Mouse (Mus musculus) olfactory bulb, adult 2 months (tissue): Measurements from ENCODE around the gene Nisch.

ENCODE experiments used
- CTCF ChIP-seq: fragments of 200-500 bp; IDR thresholded peaks from 2 replicates; pipeline ENCODE4 v1.5.1; 2012; ENCODE audit warnings: low read depth, mild to moderate bottlenecking, low read length, moderate library complexity; ENCODE audit not compliant: insufficient read depth
- POLR2A ChIP-seq: fragments of 200-500 bp; IDR thresholded peaks from 2 replicates; pipeline ENCODE4 v1.6.1; 2012; ENCODE audit warnings: mild to moderate bottlenecking, low read depth, low read length, moderate library complexity; ENCODE audit not compliant: insufficient read depth

DNA sequence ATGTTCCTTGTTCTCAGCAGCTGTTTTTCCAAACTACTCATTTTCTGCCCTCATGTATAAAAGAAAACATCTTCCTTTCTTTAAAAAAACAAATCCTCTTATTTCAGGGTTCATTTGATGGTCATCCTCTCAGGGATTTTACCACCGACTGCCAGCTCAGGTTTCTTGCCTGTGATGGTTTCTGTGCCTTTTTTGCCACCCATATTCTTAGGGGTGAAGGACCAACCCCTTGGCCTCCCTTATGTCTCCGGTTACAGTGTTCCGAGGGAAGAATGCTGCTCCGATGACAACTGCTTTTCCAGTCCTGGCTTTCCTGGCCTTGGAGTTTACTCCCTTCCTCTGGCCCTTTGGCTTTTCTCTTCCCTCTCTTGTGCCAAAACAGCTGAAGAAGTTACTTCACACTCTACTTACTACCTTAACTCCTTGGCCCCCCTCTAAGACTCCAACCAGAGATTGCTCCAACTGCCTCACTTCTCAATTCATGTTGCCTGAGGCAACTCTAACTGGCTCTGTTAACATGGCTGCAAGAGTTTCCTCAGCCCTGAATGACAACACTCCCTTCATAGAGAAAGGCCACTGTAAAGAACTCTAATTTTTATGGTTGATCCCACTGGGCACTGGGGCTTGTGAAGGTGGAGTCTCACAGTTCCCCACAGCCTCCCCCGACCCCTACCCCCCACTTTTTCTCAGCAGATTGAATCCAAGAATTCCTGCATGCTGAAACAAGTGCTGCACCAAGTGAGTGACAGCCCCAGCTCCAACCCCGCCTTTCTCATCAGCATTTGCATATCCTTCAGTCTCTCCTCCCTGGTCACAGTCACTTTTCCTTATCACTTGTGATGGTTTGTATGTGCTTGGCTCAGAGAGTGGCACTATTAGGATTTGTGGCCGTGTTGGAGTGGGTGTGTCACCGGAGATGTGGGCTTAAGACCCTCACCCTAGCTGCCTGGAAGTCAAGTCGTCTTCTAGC is 91.4 kb downstream of the Nisch start:
- TF ChIP-seq CTCF (no peak), POLR2A (no peak)
